Comparison of ENCODE assay signal across 9 mouse cellular contexts in the genomic region with DNA sequence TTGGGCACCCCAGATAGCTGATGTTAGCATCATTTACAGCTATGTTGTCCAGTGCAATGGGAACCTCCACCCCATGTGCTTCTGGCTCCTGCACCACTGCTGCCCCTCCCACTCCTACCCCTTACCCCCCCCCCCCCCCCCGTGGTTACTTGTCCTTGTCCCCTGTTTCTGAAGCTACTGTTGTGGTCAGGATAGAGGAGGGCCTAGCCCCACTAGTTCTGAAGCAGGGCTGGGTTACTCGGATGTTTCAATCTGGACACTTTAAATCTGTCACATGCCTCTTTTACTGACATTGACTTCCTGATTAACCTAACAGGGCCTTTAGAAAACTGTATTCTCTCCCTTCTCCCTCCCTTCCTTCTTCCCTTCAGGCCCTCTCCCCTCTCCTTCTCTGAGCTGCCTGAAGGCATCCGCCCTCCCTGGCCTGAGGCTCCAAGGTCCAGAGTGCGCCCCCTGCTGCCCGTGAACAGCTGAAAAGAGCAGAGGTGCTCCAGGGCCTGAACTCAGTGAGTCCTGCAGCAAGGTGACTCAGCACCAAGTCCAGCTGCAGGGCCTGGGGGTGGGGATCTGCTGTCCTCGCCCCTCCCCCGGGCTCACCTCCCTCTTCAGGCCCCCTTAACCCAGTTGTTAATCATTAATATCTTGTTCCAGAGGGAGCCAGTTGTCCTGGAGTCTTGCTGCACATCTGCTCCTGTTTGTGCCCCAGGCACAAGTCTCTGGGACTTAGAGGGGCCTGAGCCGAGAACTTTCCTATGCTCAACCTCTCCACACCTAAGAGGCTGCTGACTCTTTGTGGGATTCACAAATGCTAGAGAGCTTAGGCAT. TPM values are rescaled to one million over a fixed set of nuclear protein-coding genes. Genes with fewer than 3 reads are reported as not detected.
A peak's percentile ranks its signal among the peaks of the same experiment; 100 is the strongest.
DNase-seq lines count a peak whose midpoint lies in the region; ATAC-seq lines count a peak whose summit lies in the region.
"Had no signal": no experiment of that assay in that cellular context is flagged by ENCODE, and none has a peak within 500 bp of the region (broad histone marks: within the 10 kb centered on the region; RNA-seq: fewer than 3 reads in every experiment).

No protein-coding gene starts in this region.

- no peak overlapping the region for H3K4me2 ChIP-seq in heart, embryonic 15.5 days
- no peak overlapping the region for H3K4me2 ChIP-seq in liver, embryonic 12.5 days
- H3K4me2 ChIP-seq in stomach, embryonic 14.5 days (replicated peaks; ENCODE audit: low read depth, low read length): no peak overlapping the region

- no peak overlapping the region for H3K4me3 ChIP-seq in heart, embryonic 15.5 days
- H3K4me3 ChIP-seq in liver, embryonic 12.5 days: no peak overlapping the region
- H3K4me3 ChIP-seq in stomach, embryonic 14.5 days (ENCODE audit: low read depth, low read length): no peak overlapping the region
- H3K4me3 ChIP-seq: erythroblast, embryonic 14.5 days had no signal

- 30% methylated on average over 8 of the region's 8 CpGs for WGBS in heart, embryonic 15.5 days
- 27% methylated on average over 8 of the region's 8 CpGs for WGBS in liver, embryonic 12.5 days (ENCODE audit: insufficient replicate concordance)
- WGBS in stomach, embryonic 14.5 days: 25% methylated on average over 8 of the region's 8 CpGs

- no peak overlapping the region for H3K9ac ChIP-seq in heart, embryonic 15.5 days
- H3K9ac ChIP-seq in liver, embryonic 12.5 days: no peak overlapping the region
- no peak overlapping the region for H3K9ac ChIP-seq in stomach, embryonic 14.5 days (replicated peaks; ENCODE audit: low read depth, low read length)

- H3K4me1 ChIP-seq in heart, embryonic 15.5 days (replicated peaks): peaks cover 2% of the 10 kb centered on the region; the same call in 1 of the 2 replicates
- peaks cover 10% of the 10 kb centered on the region for H3K4me1 ChIP-seq in liver, embryonic 12.5 days
- no peaks in the 10 kb centered on the region for H3K4me1 ChIP-seq in stomach, embryonic 14.5 days (ENCODE audit: control insufficient read depth, insufficient read depth, low read length)

- no peaks in the 10 kb centered on the region; the same call in 1 of the 2 replicates for H3K27me3 ChIP-seq in heart, embryonic 15.5 days
- H3K27me3 ChIP-seq in liver, embryonic 12.5 days (replicated peaks): no peaks in the 10 kb centered on the region; the same call in 1 of the 2 replicates
- H3K27me3 ChIP-seq in stomach, embryonic 14.5 days (ENCODE audit: control insufficient read depth, insufficient read depth, low read length): no peaks in the 10 kb centered on the region

- H3K9me3 ChIP-seq in heart, embryonic 15.5 days (replicated peaks): no peaks in the 10 kb centered on the region
- no peaks in the 10 kb centered on the region for H3K9me3 ChIP-seq in liver, embryonic 12.5 days (replicated peaks)
- H3K9me3 ChIP-seq in stomach, embryonic 14.5 days (ENCODE audit: control insufficient read depth, low read depth, low read length): no peaks in the 10 kb centered on the region

- H3K36me3 ChIP-seq in heart, embryonic 15.5 days: no peaks in the 10 kb centered on the region
- H3K36me3 ChIP-seq in liver, embryonic 12.5 days: no peaks in the 10 kb centered on the region
- no peaks in the 10 kb centered on the region for H3K36me3 ChIP-seq in stomach, embryonic 14.5 days (ENCODE audit: control insufficient read depth, insufficient read depth, low read length)

- ATAC-seq in erythroblast, adult 5-6 weeks (replicated peaks; ENCODE audit: low FRiP score, poor library complexity, severe bottlenecking): peak; percentile 91
- peak; percentile 73 for ATAC-seq in heart, embryonic 15.5 days (replicated peaks; ENCODE audit: insufficient number of reproducible peaks, insufficient read depth, low FRiP score, low read depth)
- peak; percentile 87 for ATAC-seq in liver, embryonic 12.5 days
- ATAC-seq in stomach, embryonic 14.5 days (ENCODE audit: insufficient number of reproducible peaks, insufficient read depth, low FRiP score, low read depth): peak; percentile 88

- no peak overlapping the region for H3K27ac ChIP-seq in heart, embryonic 15.5 days
- peak overlapping the region; percentile 55; the same call in 1 of the 2 replicates for H3K27ac ChIP-seq in liver, embryonic 12.5 days
- no peak overlapping the region for H3K27ac ChIP-seq in stomach, embryonic 14.5 days (ENCODE audit: low read length)

- peak; percentile 87 for DNase-seq in CD4-positive, CD25-positive, alpha-beta regulatory T cell, adult 2 months (ENCODE audit: low read depth, low spot score)
- DNase-seq in brain, adult 2 months (ENCODE audit: low read depth, low spot score): peak; percentile 76
- DNase-seq in kidney, postnatal 14 days: peak; percentile 94
- DNase-seq in natural killer cell, adult 2 months (ENCODE audit: low spot score in 2 of 2): peak; percentile 59 to 77

RNA-seq across cellular contexts. Expression of a gene that starts 13.0 kb away (rescaled TPM):
- not detected in 2 replicates for total RNA-seq in erythroblast, adult 5-6 weeks (2015; ENCODE audit: low replicate concordance)
- 0.26 TPM in 1 of 2 replicates, not detected in the other for total RNA-seq in erythroblast, adult 5-6 weeks (2017; ENCODE audit: low replicate concordance)
- polyA plus RNA-seq in heart, embryonic 15.5 days (2015; fragmentation: Nextera tagmentation; extraction: Ambion mirVana): 4.4 and 4.9 TPM in 2 replicates
- polyA plus RNA-seq in liver, embryonic 12.5 days (2016; fragmentation: Nextera tagmentation; extraction: Ambion mirVana): 0.13 and 0.19 TPM in 2 replicates
- polyA plus RNA-seq in stomach, embryonic 14.5 days (2014; fragmentation: Nextera tagmentation; extraction: Ambion mirVana): 0.28 and 0.41 TPM in 2 replicates
- polyA plus RNA-seq: erythroblast, embryonic 14.5 days had no signal

RNA-seq across cellular contexts. Expression of a gene that starts 57.6 kb away (rescaled TPM):
- total RNA-seq in erythroblast, adult 5-6 weeks (2015; ENCODE audit: low replicate concordance): 21.1 and 24.0 TPM in 2 replicates
- 30.1 and 42.1 TPM in 2 replicates for total RNA-seq in erythroblast, adult 5-6 weeks (2017; ENCODE audit: low replicate concordance)
- 2.5 and 2.6 TPM in 2 replicates for polyA plus RNA-seq in heart, embryonic 15.5 days (2015; fragmentation: Nextera tagmentation; extraction: Ambion mirVana)
- polyA plus RNA-seq in liver, embryonic 12.5 days (2016; fragmentation: Nextera tagmentation; extraction: Ambion mirVana): 6.0 and 7.2 TPM in 2 replicates
- polyA plus RNA-seq in stomach, embryonic 14.5 days (2014; fragmentation: Nextera tagmentation; extraction: Ambion mirVana): 1.5 and 1.7 TPM in 2 replicates
